Mouse (Mus musculus): ENCODE measurements around the gene Ppid. TPM values are rescaled to one million over a fixed set of nuclear protein-coding genes. Genes with fewer than 3 reads are reported as not detected.

Gene Ppid
- total RNA-seq (2021) = 55.7 and 62.3 TPM in 2 replicates
- long read RNA-seq, transcript Ppid-201 (10 exons, 1,752 nt) = major isoform, 55 of 62 reads
- long read RNA-seq, partial matches to known transcripts = 0 of 62 reads
- long read RNA-seq, other reads (novel, unspliced or antisense) = 3 of 62 reads

- peak; percentile 78 for DNase-seq
Observed at GRCm38 (mm10) chr3:79590863-79591792, at the start of gene Ppid. TSS of gene Ppid (plus strand) at chr3:79591342.

GRCm38 (mm10) chr3:79542585-79542984 is 48.6 kb upstream of the Ppid start:
- no peak for DNase-seq

GRCm38 (mm10) chr3:79548681-79549437 is 42.3 kb upstream of the Ppid start:
- no peak for DNase-seq

GRCm38 (mm10) chr3:79549751-79550393 is 41.3 kb upstream of the Ppid start:
- no peak for DNase-seq

- no peak for DNase-seq
Observed at GRCm38 (mm10) chr3:79551826-79552552, 39.2 kb upstream of the Ppid start.

GRCm38 (mm10) chr3:79553779-79554178 is 37.4 kb upstream of the Ppid start:
- no peak for DNase-seq

- DNase-seq = no peak
Observed at GRCm38 (mm10) chr3:79555061-79555460, 36.1 kb upstream of the Ppid start.

- peak; percentile 21 for DNase-seq
Observed at GRCm38 (mm10) chr3:79559021-79559772, 31.9 kb upstream of the Ppid start.

- no peak for DNase-seq
Observed at GRCm38 (mm10) chr3:79559773-79560045, 31.4 kb upstream of the Ppid start.

- DNase-seq = no peak
Observed at GRCm38 (mm10) chr3:79560555-79560954, 30.6 kb upstream of the Ppid start.

- DNase-seq = no peak
Observed at GRCm38 (mm10) chr3:79561784-79562715, 29.1 kb upstream of the Ppid start.

GRCm38 (mm10) chr3:79563511-79563910 is 27.6 kb upstream of the Ppid start:
- no peak for DNase-seq

- no peak for DNase-seq
Observed at GRCm38 (mm10) chr3:79564875-79565606, 26.1 kb upstream of the Ppid start.

- DNase-seq = no peak
Observed at GRCm38 (mm10) chr3:79566716-79567691, 24.1 kb upstream of the Ppid start.

- peak; percentile 87 for DNase-seq
Observed at GRCm38 (mm10) chr3:79567703-79568362, 23.3 kb upstream of the Ppid start, which contains the start of gene Fnip2. TSS of gene Fnip2 (minus strand) at chr3:79567796.

- no peak for DNase-seq
Observed at GRCm38 (mm10) chr3:79568629-79569350, 22.4 kb upstream of the Ppid start.

GRCm38 (mm10) chr3:79569351-79569681 is 21.8 kb upstream of the Ppid start:
- DNase-seq = no peak

Measured in adrenal gland, postnatal 25 days (tissue).